Mouse (Mus musculus) lung, postnatal 0 days (tissue): Measurements from ENCODE around the gene Ccnd1. TPM values are rescaled to one million over a fixed set of nuclear protein-coding genes. Genes with fewer than 3 reads are reported as not detected.
A peak's percentile ranks its signal among the peaks of the same experiment; 100 is the strongest.

Experiments
- ATAC-seq: fragments of 200-750 bp; cut with Nextera tagmentation; 2 replicates; pipeline ENCODE4 v1.8.0; 2017; ENCODE audit warnings: moderate library complexity
- DNase-seq: peaks from one replicate; pipeline ENCODE4 v3.0.0-alpha.2; 2016; ENCODE audit warnings: low spot score
- H3K27ac ChIP-seq: fragments of 300-500 bp; sonication (generic); 2 replicates; pipeline ENCODE4 v1.5.1; 2014; ENCODE audit warnings: antibody characterized with exemption, mild to moderate bottlenecking, low read length, mixed read lengths
- H3K27me3 ChIP-seq: fragments of 300-500 bp; sonication (generic); replicated peaks from 2 replicates; pipeline ENCODE4 v1.6.1; 2014; ENCODE audit warnings: low read length, mixed read lengths; ENCODE audit not compliant: insufficient read depth
- H3K36me3 ChIP-seq: fragments of 300-500 bp; sonication (generic); 2 replicates; pipeline ENCODE4 v1.6.1; 2014; ENCODE audit warnings: low read length, mixed read lengths; ENCODE audit not compliant: insufficient read depth
- H3K4me1 ChIP-seq: fragments of 300-500 bp; sonication (generic); 2 replicates; pipeline ENCODE4 v1.6.1; 2014; ENCODE audit warnings: antibody characterized with exemption, low read depth, low read length, mixed read lengths; ENCODE audit not compliant: insufficient read depth
- H3K4me2 ChIP-seq: fragments of 300-500 bp; sonication (generic); replicated peaks from 2 replicates; pipeline ENCODE4 v1.6.1; 2014; ENCODE audit warnings: low read depth, mild to moderate bottlenecking, low read length, moderate library complexity, mixed read lengths
- H3K4me3 ChIP-seq: fragments of 300-500 bp; sonication (generic); 2 replicates; pipeline ENCODE4 v1.5.1; 2014; ENCODE audit warnings: low read depth, low read length
- H3K9ac ChIP-seq: fragments of 300-500 bp; sonication (generic); replicated peaks from 2 replicates; pipeline ENCODE4 v1.6.1; 2014; ENCODE audit warnings: low read depth, mild to moderate bottlenecking
- H3K9me3 ChIP-seq: fragments of 300-500 bp; sonication (generic); 2 replicates; pipeline ENCODE4 v1.6.1; 2016; ENCODE audit warnings: low read length, mixed read lengths
- CTCF ChIP-seq: IDR thresholded peaks from 2 replicates; pipeline ENCODE4 v1.5.1; 2016; ENCODE audit warnings: antibody characterized with exemption, mild to moderate bottlenecking
- EP300 ChIP-seq: IDR thresholded peaks from 2 replicates; pipeline ENCODE4 v1.6.1; 2016; ENCODE audit warnings: antibody characterized with exemption, mild to moderate bottlenecking, control low read depth
- WGBS: fragments of 180-500 bp; shearing (Covaris S2); extraction: QIAGEN DNeasy Blood & Tissue Kit; methylation state at CpG from one replicate; pipeline ENCODE4 v1.1.7; 2014; 5-methylcytosine and 5-hydroxymethylcytosine counted together
- polyA plus RNA-seq: library from polyadenylated mRNA; unstranded; fragments of >200 nt; fragmentation: Nextera tagmentation; extraction: Ambion mirVana; gene quantifications from 2 replicates; pipeline ENCODE4 v1.2.1, GENCODE M21; 2015

Ccnd1 gene
- polyA plus RNA-seq, 1 experiment from 2014 or later: 68.4 TPM

GRCm38 (mm10) chr7:144935563-144935962, 4.2 kb downstream of the Ccnd1 start:
- no peak overlapping the region for H3K4me3 ChIP-seq
- 53% methylated on average over 5 of the region's 5 CpGs for WGBS
- peaks cover 4% of the 10 kb centered on the region; the same call in 1 of the 2 replicates for H3K4me1 ChIP-seq
- ATAC-seq (no peak), DNase-seq (peak; percentile 75)
- no peaks in the 10 kb centered on the region for H3K9me3 ChIP-seq
- no peaks in the 10 kb centered on the region for H3K27me3 ChIP-seq
- TF ChIP-seq EP300 (no peak), CTCF (peak; percentile 72)
- no peak overlapping the region for H3K4me2 ChIP-seq
- no peak overlapping the region for H3K27ac ChIP-seq
- H3K9ac ChIP-seq: no peak overlapping the region
- H3K36me3 ChIP-seq: no peaks in the 10 kb centered on the region; the same call in 1 of the 2 replicates

- no peak overlapping the region for H3K4me2 ChIP-seq
- H3K9ac ChIP-seq: no peak overlapping the region
- H3K27me3 ChIP-seq: no peaks in the 10 kb centered on the region
- H3K27ac ChIP-seq: no peak overlapping the region
- H3K36me3 ChIP-seq: no peaks in the 10 kb centered on the region; the same call in 1 of the 2 replicates
- TF ChIP-seq CTCF: no peak
- no peak for TF ChIP-seq EP300
- DNase-seq (no peak), ATAC-seq (no peak)
- H3K9me3 ChIP-seq: no peaks in the 10 kb centered on the region
- H3K4me3 ChIP-seq: no peak overlapping the region
- 69% methylated on average over 5 of the region's 5 CpGs for WGBS
- peaks cover 4% of the 10 kb centered on the region; the same call in 1 of the 2 replicates for H3K4me1 ChIP-seq
Observed at GRCm38 (mm10) chr7:144934901-144935300, 4.8 kb downstream of the Ccnd1 start.

- no peak for DNase-seq
- Histone ChIP-seq H3K9me3 (no peaks in the 10 kb centered on the region), H3K27ac (no peak overlapping the region), H3K36me3 (no peaks in the 10 kb centered on the region; the same call in 1 of the 2 replicates), H3K4me2 (no peak overlapping the region), H3K9ac (no peak overlapping the region), H3K27me3 (no peaks in the 10 kb centered on the region), H3K4me1 (peaks cover 2% of the 10 kb centered on the region; the same call in 1 of the 2 replicates), H3K4me3 (no peak overlapping the region)
- 83% methylated on average over 8 of the region's 8 CpGs for WGBS
- TF ChIP-seq CTCF: no peak
- TF ChIP-seq EP300: no peak
- ATAC-seq: no peak
Observed at GRCm38 (mm10) chr7:144933796-144934195, 5.9 kb downstream of the Ccnd1 start.

DNA sequence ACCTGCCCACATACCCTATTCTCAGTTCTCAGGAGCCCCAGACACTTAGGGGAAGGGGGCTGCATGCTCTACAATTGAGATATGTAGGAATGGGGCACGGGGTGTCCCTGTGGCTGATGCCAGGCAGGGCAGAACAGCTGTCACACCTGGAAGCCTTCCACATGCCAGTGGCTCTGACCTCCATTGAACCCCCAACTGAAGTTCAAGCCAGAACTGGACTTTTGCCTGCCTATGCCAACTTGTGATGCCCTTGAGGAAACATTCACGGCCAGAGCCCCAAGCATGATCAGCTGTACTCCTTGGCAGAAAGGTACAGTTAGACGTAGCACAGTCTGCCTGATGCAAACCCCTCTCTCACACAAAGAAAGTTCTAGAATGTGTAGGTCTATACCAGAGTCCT, 6.4 kb downstream of the Ccnd1 start:
- WGBS: 81% methylated on average over 3 of the region's 3 CpGs
- Histone ChIP-seq H3K9me3 (no peaks in the 10 kb centered on the region), H3K9ac (no peak overlapping the region), H3K4me3 (no peak overlapping the region), H3K27ac (no peak overlapping the region), H3K4me2 (no peak overlapping the region), H3K27me3 (no peaks in the 10 kb centered on the region), H3K36me3 (no peaks in the 10 kb centered on the region; the same call in 1 of the 2 replicates), H3K4me1 (no peaks in the 10 kb centered on the region)
- TF ChIP-seq EP300 (no peak), CTCF (no peak)
- ATAC-seq (no peak), DNase-seq (no peak)

- Histone ChIP-seq H3K27me3 (no peaks in the 10 kb centered on the region), H3K4me3 (no peak overlapping the region), H3K36me3 (no peaks in the 10 kb centered on the region; the same call in 1 of the 2 replicates), H3K9ac (no peak overlapping the region), H3K27ac (no peak overlapping the region), H3K4me1 (no peaks in the 10 kb centered on the region), H3K4me2 (no peak overlapping the region), H3K9me3 (no peaks in the 10 kb centered on the region)
- ATAC-seq (no peak), DNase-seq (no peak)
- TF ChIP-seq EP300 (no peak), CTCF (no peak)
- WGBS: 61% methylated on average over 18 of the region's 18 CpGs
Observed at GRCm38 (mm10) chr7:144932389-144932937, 7.3 kb downstream of the Ccnd1 start.

DNA sequence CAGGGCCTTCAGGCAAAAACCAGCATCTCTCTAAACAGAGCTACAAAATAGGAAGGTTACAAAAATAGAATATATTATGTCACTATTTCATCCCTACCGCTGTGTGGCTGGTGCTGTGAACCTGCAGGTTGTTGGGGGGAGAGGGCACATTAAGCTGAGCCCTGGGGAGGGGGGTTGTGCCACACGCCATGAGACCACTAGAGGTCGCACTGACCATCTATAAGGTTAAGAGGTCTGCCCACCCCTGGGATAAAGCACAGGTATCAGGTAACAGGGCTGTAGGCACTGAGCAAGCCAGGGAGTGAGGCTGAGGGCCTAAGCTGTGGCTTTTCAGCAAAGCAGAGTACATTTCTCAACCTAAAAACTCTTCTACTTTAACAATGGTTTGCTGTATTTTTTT, 7.9 kb downstream of the Ccnd1 start:
- H3K9me3 ChIP-seq: no peaks in the 10 kb centered on the region
- no peak overlapping the region for H3K9ac ChIP-seq
- no peak overlapping the region for H3K4me2 ChIP-seq
- DNase-seq (peak; percentile 36), ATAC-seq (peak; percentile 25; the same call in 1 of the 2 replicates)
- no peaks in the 10 kb centered on the region for H3K4me1 ChIP-seq
- H3K27ac ChIP-seq: no peak overlapping the region
- 21% methylated on average over 3 of the region's 3 CpGs for WGBS
- TF ChIP-seq CTCF (peak; percentile 64), EP300 (no peak)
- H3K4me3 ChIP-seq: no peak overlapping the region
- H3K36me3 ChIP-seq: no peaks in the 10 kb centered on the region; the same call in 1 of the 2 replicates
- no peaks in the 10 kb centered on the region for H3K27me3 ChIP-seq
